ENCODE assay signal across 26 mouse cellular contexts in the genomic region with DNA sequence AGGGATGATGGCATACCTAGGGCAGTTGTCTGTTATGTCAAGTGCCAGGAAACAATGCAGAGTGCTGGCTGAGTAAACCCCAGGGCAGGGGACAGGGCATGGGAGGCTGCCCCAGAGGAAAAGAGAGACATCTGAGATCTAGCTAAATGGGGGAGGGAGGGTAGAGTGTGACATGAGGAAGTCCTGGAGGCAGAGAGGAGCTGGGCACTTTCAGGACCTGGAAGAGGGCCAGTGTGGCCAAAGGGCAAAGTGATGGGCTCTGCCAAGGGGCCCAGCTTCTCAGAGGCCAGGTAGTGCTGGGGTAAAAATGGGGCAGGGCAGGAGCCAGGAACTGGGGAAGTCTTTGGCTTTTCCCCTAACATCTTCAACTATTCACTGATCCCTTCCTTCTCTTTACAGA. TPM values are rescaled to one million over a fixed set of nuclear protein-coding genes. Genes with fewer than 3 reads are reported as not detected.
DNase-seq lines count a peak whose midpoint lies in the region; ATAC-seq and TF ChIP-seq lines count a peak whose summit lies in the region.
"Had no signal": no experiment of that assay in that cellular context is flagged by ENCODE, and none has a peak within 500 bp of the region (broad histone marks: within the 10 kb centered on the region; RNA-seq: fewer than 3 reads in every experiment).

No protein-coding gene starts in this region.

- no peak for ATAC-seq in liver, postnatal 0 days
- ATAC-seq in liver, embryonic 12.5 days = no peak
- no peak for ATAC-seq in megakaryocyte, adult 5-6 weeks (ENCODE audit: poor library complexity, severe bottlenecking)
- ATAC-seq: activated CD4-positive, CD25-positive, alpha-beta regulatory T cell, adult 4 months; inflammation-experienced regulatory T-cells, adult 6 months; midbrain, embryonic 15.5 days; Patski had no signal

- H3K4me1 ChIP-seq in liver, postnatal 0 days (ENCODE audit: insufficient read depth) = peaks cover 13% of the 10 kb centered on the region
- H3K4me1 ChIP-seq in liver, embryonic 12.5 days = peaks cover 14% of the 10 kb centered on the region

- no peaks in the 10 kb centered on the region for H3K27me3 ChIP-seq in liver, postnatal 0 days (ENCODE audit: insufficient read depth, low read length)
- H3K27me3 ChIP-seq in liver, embryonic 12.5 days (replicated peaks) = peaks cover 56% of the 10 kb centered on the region
- H3K27me3 ChIP-seq: forebrain, embryonic 15.5 days; midbrain, embryonic 15.5 days; Patski had no signal

- H3K4me3 ChIP-seq in gastrocnemius, adult 2 months = peak overlapping the region; percentile 80; the same call in 1 of the 2 replicates
- no peak overlapping the region for H3K4me3 ChIP-seq in liver, postnatal 0 days (ENCODE audit: low read depth, low read length)
- H3K4me3 ChIP-seq in liver, embryonic 12.5 days = no peak overlapping the region
- H3K4me3 ChIP-seq: embryonic facial prominence, embryonic 12.5 days; forebrain, embryonic 15.5 days; hindbrain, embryonic 12.5 days; left cerebral cortex, adult 2 months; liver, embryonic 15.5 days; midbrain, embryonic 15.5 days had no signal

- DNase-seq in gastrocnemius, adult 2 months = peak; percentile 79
- DNase-seq in gastrocnemius, postnatal 4 days (ENCODE audit: low spot score in 2 of 2) = no peak
- no peak for DNase-seq in liver, postnatal 0 days
- peak; percentile 82 to 92 for DNase-seq in kidney, postnatal 25 days
- DNase-seq in right cerebral cortex, postnatal 4 days = no peak
- DNase-seq: heart, postnatal 10 days; lung, postnatal 10 days had no signal

- no peak for TF ChIP-seq CTCF in gastrocnemius, adult 2 months (IDR thresholded peaks at IDR 0.05)
- no peak for TF ChIP-seq CTCF in liver, postnatal 0 days (IDR thresholded peaks at IDR 0.05; ENCODE audit: low read depth)

- H3K9me3 ChIP-seq in liver, postnatal 0 days (ENCODE audit: low read length) = no peaks in the 10 kb centered on the region
- H3K9me3 ChIP-seq in liver, embryonic 12.5 days (replicated peaks) = no peaks in the 10 kb centered on the region
- H3K9me3 ChIP-seq: embryonic facial prominence, embryonic 12.5 days; forebrain, embryonic 15.5 days; hindbrain, embryonic 12.5 days; liver, embryonic 15.5 days; megakaryocyte, embryonic 14.5 days; midbrain, embryonic 15.5 days had no signal

- H3K27ac ChIP-seq in gastrocnemius, adult 2 months = peak overlapping the region; percentile 94
- no peak overlapping the region for H3K27ac ChIP-seq in liver, postnatal 0 days (ENCODE audit: low read depth)
- no peak overlapping the region for H3K27ac ChIP-seq in liver, embryonic 12.5 days
- H3K27ac ChIP-seq: embryonic facial prominence, embryonic 12.5 days; forebrain, embryonic 15.5 days; hindbrain, embryonic 12.5 days; left cerebral cortex, adult 2 months; liver, embryonic 15.5 days; midbrain, embryonic 15.5 days had no signal

- H3K4me2 ChIP-seq in liver, postnatal 0 days (ENCODE audit: low read depth, low read length) = 0 out of 2 replicates have a peak overlapping the region, but pooled peaks have one; percentile 66
- H3K4me2 ChIP-seq in liver, embryonic 12.5 days = no peak overlapping the region
- H3K4me2 ChIP-seq: embryonic facial prominence, embryonic 12.5 days; forebrain, embryonic 15.5 days; hindbrain, embryonic 12.5 days; liver, embryonic 15.5 days; midbrain, embryonic 15.5 days had no signal

- intact Hi-C loops in gastrocnemius, adult 2 months (cut with DNase I) = loop anchor here (5.0 kb wide), 1 partner anchor 68 kb away; a partner anchor contains a TSS

- H3K36me3 ChIP-seq in liver, postnatal 0 days (replicated peaks; ENCODE audit: insufficient read depth, low read length) = no peaks in the 10 kb centered on the region; the same call in 1 of the 2 replicates
- H3K36me3 ChIP-seq in liver, embryonic 12.5 days = no peaks in the 10 kb centered on the region
- H3K36me3 ChIP-seq: embryonic facial prominence, embryonic 12.5 days; forebrain, embryonic 15.5 days; hindbrain, embryonic 12.5 days; liver, embryonic 15.5 days; midbrain, embryonic 15.5 days had no signal

- H3K9ac ChIP-seq in liver, postnatal 0 days (replicated peaks) = no peak overlapping the region
- H3K9ac ChIP-seq in liver, embryonic 12.5 days = no peak overlapping the region
- H3K9ac ChIP-seq: embryonic facial prominence, embryonic 12.5 days; forebrain, embryonic 15.5 days; hindbrain, embryonic 12.5 days; liver, embryonic 15.5 days; midbrain, embryonic 15.5 days had no signal

- no peak for TF ChIP-seq EP300 in liver, postnatal 0 days (IDR thresholded peaks at IDR 0.05; ENCODE audit: low read depth)

RNA-seq across cellular contexts. Expression of a gene that starts 2.0 kb away (rescaled TPM):
- 10 to 100 TPM; 97.8 to 99.7 TPM for total RNA-seq in gastrocnemius, adult 2 months (2021)
- total RNA-seq in gastrocnemius, postnatal 4 days (2021) = 10 to 100 TPM; 21.5 to 22.9 TPM
- 5.4 and 6.6 TPM in 2 replicates for polyA plus RNA-seq in liver, postnatal 0 days (2015; fragmentation: Nextera tagmentation; extraction: Ambion mirVana)
- polyA plus RNA-seq in liver, embryonic 12.5 days (2016; fragmentation: Nextera tagmentation; extraction: Ambion mirVana) = 0.49 and 0.70 TPM in 2 replicates
- 0.16 and 0.55 TPM in 2 replicates for total RNA-seq in megakaryocyte, adult 5-6 weeks (2015)
- total RNA-seq in megakaryocyte, adult 5-6 weeks (2017) = 0.18 and 0.45 TPM in 2 replicates

RNA-seq across cellular contexts. Expression of a gene that starts 12.4 kb away (rescaled TPM):
- not detected for total RNA-seq in gastrocnemius, adult 2 months (2021)
- under 1 TPM; 0.47 to 0.64 TPM for total RNA-seq in gastrocnemius, postnatal 4 days (2021)
- 0.24 and 0.34 TPM in 2 replicates for polyA plus RNA-seq in liver, postnatal 0 days (2015; fragmentation: Nextera tagmentation; extraction: Ambion mirVana)
- polyA plus RNA-seq in liver, embryonic 12.5 days (2016; fragmentation: Nextera tagmentation; extraction: Ambion mirVana) = 0.17 and 0.21 TPM in 2 replicates
- total RNA-seq in megakaryocyte, adult 5-6 weeks (2015) = not detected in 2 replicates
- not detected in 2 replicates for total RNA-seq in megakaryocyte, adult 5-6 weeks (2017)
- total RNA-seq: neutrophil, adult 5-6 weeks had no signal
- polyA plus RNA-seq: activated CD4-positive, CD25-positive, alpha-beta regulatory T cell, adult 4 months; inflammation-experienced regulatory T-cells, adult 6 months; Patski had no signal

RNA-seq across cellular contexts. Expression of a gene that starts 23.7 kb away (rescaled TPM):
- under 1 TPM; 0.31 to 0.39 TPM for total RNA-seq in gastrocnemius, adult 2 months (2021)
- total RNA-seq in gastrocnemius, postnatal 4 days (2021) = under 1 TPM; 0.34 to 0.39 TPM
- polyA plus RNA-seq in liver, postnatal 0 days (2015; fragmentation: Nextera tagmentation; extraction: Ambion mirVana) = 0.38 and 0.46 TPM in 2 replicates
- polyA plus RNA-seq in liver, embryonic 12.5 days (2016; fragmentation: Nextera tagmentation; extraction: Ambion mirVana) = 0.04 TPM in 1 of 2 replicates, not detected in the other
- not detected in 2 replicates for total RNA-seq in megakaryocyte, adult 5-6 weeks (2015)
- not detected in 2 replicates for total RNA-seq in megakaryocyte, adult 5-6 weeks (2017)
- total RNA-seq: neutrophil, adult 5-6 weeks had no signal
- polyA plus RNA-seq: limb, embryonic 11.5 days had no signal

RNA-seq across cellular contexts. Expression of a gene that starts 32.7 kb away (rescaled TPM):
- not detected for total RNA-seq in gastrocnemius, adult 2 months (2021)
- under 1 TPM in 1 of 2 experiments, not detected in 1; 0.21 TPM for total RNA-seq in gastrocnemius, postnatal 4 days (2021)
- not detected in 2 replicates for polyA plus RNA-seq in liver, postnatal 0 days (2015; fragmentation: Nextera tagmentation; extraction: Ambion mirVana)
- not detected in 2 replicates for polyA plus RNA-seq in liver, embryonic 12.5 days (2016; fragmentation: Nextera tagmentation; extraction: Ambion mirVana)
- not detected in 2 replicates for total RNA-seq in megakaryocyte, adult 5-6 weeks (2015)
- not detected in 2 replicates for total RNA-seq in megakaryocyte, adult 5-6 weeks (2017)
- total RNA-seq: adrenal gland, postnatal 4 days; heart, adult 8-10 months; heart, postnatal 10 days; layer of hippocampus, adult 8-10 months; left cerebral cortex, adult 2 months; neutrophil, adult 5-6 weeks had no signal
- polyA plus RNA-seq: activated CD4-positive, CD25-positive, alpha-beta regulatory T cell, adult 4 months; cortical plate, adult 2 months; embryonic facial prominence, embryonic 12.5 days; hindbrain, embryonic 12.5 days; inflammation-experienced regulatory T-cells, adult 6 months; limb, embryonic 11.5 days; liver, embryonic 15.5 days; midbrain, embryonic 15.5 days; spleen, adult 2 months had no signal

RNA-seq across cellular contexts. Expression of a gene that starts 38.4 kb away (rescaled TPM):
- total RNA-seq in gastrocnemius, adult 2 months (2021) = 1 to 10 TPM; 2.8 to 2.9 TPM
- 10 to 100 TPM; 11.0 to 14.0 TPM for total RNA-seq in gastrocnemius, postnatal 4 days (2021)
- polyA plus RNA-seq in liver, postnatal 0 days (2015; fragmentation: Nextera tagmentation; extraction: Ambion mirVana) = 7.1 and 7.7 TPM in 2 replicates
- polyA plus RNA-seq in liver, embryonic 12.5 days (2016; fragmentation: Nextera tagmentation; extraction: Ambion mirVana) = 10.7 and 11.1 TPM in 2 replicates
- total RNA-seq in megakaryocyte, adult 5-6 weeks (2015) = 2.2 and 4.8 TPM in 2 replicates
- 1.1 and 4.3 TPM in 2 replicates for total RNA-seq in megakaryocyte, adult 5-6 weeks (2017)

Comparison
In these comparisons a context has a peak if more than half of its experiments do, and no peak if none do; other contexts are left out.
1. DNase-seq: peak in gastrocnemius, adult 2 months (single experiment) and kidney, postnatal 25 days (2 of 2); none in gastrocnemius, postnatal 4 days (0 of 2), liver, postnatal 0 days (single experiment) and right cerebral cortex, postnatal 4 days (single experiment).
2. RNA of a gene that starts 2.0 kb away (total RNA-seq): 97.8 to 99.7 TPM in gastrocnemius, adult 2 months and 21.5 to 22.9 TPM in gastrocnemius, postnatal 4 days; 0.16 to 0.55 TPM in megakaryocyte, adult 5-6 weeks; every median in the first group is over 10 times any median in the second.